Mouse (Mus musculus) liver, embryonic 14 days (tissue): Measurements from ENCODE around the gene Cda. TPM values are rescaled to one million over a fixed set of nuclear protein-coding genes. Genes with fewer than 3 reads are reported as not detected.

ENCODE experiments used
- polyA plus RNA-seq: library from polyadenylated mRNA; depleted of rRNA; stranded (reverse); fragments of >200 nt; gene quantifications from 2 replicates; pipeline ENCODE4 v1.2.3, GENCODE M21; 2012; rRNA removed

The Cda gene
- 2.3 and 2.7 TPM in 2 replicates for polyA plus RNA-seq

DNA sequence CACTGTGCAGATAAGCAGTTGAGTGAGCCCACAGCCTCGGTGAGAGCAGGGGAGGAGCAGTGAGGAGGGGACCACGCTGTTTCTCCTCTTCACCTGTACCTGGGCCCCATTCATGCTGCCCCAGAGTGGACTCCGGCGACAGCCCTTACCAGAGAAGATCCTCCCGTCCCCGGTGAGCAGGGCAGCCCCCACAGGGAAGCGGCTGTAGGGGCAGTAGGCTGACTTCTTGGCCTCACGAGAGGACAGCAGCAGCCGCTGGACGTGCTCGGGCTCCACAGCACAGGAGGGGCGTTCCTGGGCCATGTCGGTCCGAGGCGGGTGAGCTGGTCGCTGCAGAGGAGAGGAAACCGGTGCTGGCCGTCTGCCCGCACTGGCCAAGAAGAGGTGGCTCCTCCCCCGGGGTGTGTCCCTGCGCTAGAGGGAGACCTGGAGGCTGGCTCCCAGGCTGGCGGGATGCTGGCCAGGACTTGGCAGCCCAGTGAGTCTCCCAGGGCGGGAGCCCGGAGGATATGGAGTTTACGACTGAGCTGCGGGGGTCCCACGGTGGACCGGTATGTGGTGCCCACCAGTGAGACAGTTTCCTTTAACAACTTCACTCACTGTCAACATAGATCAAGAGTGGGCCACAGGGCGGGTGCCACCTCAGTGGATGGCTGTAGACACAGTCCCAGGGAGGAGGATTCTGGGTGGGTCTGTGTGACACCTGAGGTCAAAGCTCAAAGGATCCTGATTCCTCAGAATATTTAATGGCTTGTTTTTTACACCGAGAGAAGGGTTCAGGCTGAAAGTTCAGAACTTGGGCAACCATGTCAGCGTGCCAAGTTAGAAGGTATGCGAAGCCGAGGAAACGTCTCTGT lies at the start of gene Cda:
Gene Cda, minus strand, starts transcription at position 352 of the 857 bp plus-strand sequence.

DNA sequence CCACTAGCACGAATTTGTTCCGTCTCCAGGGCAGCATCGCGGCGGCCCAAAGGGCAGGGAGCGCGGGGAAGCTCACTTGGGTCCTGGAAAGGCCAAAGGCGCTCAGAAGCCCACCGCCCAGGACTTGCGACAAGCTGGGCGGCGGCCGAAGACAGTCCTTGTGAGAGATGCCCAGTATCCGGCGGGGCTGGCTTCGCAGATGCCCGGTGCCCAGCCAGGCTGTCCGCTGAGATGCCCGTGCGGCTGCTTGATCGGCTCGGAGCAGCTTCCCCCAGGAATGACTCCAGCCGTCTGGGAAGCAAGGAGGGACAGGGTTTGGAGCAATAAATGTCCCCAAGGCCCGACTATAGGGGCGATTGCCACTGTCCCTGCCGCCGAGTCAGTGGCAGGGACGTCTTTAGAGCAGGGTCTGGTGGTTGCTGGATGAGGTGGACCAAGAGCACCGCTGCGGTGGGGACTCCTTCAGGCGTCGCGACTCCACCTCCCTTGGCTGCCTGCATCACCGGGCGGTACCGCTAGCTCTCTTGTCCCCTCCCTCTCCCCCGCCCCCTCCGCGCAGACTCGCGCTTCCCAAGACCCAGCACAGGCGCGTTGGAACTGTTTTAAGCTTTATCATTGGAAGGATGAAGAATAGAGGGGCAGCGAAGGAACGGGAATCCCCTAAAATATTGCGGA lies 28.3 kb upstream of the Cda start, which contains the start of gene Fam43b:
Gene Fam43b, minus strand, starts transcription at position 558 of the 675 bp plus-strand sequence.

DNA sequence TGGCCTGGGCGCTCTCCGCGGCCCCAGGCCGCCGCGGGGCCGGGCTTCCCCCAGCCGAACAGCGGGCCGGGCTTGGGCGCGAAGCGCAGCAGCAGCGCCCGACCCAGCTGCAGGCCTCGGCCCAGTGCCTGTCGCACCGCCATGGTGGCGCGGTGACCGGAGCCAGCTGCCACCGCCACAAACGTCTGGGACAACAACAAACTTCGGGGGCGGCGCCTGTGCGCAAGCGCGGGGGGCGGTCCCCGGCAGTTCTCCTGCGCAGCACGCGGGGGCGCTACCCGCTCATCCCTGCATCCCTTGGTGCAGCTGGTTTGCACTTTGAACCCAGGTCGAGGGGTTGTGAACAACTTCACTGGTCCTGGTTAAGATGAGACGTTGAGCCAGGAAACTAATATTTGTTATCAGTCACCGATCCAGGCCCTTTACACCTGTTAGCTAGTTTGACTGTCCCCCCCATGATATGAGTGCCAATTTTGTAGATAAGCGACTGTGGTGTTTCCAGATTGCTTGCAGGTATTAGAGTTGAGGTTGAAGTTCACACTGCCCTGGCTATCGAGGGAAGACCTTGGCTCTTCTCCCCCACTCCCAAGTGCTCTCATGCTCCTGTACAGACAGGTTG lies 41.6 kb downstream of the Cda start, which contains the start of gene Pink1:
Gene Pink1, minus strand, starts transcription at position 231 of the 619 bp plus-strand sequence.

DNA sequence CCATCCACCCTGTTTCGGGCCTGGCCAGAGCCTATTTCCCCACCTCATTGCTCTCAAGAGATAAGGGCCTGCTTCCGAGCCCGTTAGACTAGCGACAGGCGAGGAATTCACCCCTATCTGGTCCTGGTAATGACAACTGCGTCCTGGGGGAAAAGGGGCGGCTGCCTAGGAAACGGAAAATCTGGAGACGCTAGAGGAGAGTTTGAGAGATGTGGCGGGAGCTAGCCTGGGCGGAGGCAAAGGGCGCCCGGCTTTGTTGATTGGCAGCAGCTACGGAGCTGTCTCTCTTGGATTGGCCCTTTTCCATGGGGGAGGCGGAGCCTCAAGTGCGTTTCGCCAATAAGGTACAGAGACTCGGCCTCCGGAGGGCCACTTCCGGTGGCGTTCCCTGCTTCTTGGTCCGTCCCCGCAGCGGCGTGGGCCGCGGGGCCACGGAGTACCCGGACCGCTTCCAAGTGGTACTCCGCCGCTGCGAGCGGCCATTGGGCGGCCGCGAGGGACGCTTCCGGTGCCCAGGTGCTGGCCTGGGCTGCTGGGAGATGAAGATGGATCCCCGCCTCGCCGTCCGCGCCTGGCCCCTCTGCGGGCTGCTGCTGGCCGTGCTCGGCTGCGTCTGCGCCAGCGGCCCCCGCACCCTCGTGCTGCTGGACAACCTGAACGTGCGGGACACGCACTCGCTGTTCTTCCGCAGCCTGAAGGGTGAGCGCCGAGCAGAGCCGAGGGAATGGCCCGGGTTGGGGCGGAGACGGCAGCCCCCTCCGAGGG lies 63.3 kb downstream of the Cda start, which contains the start of gene Ddost:
Gene Ddost, plus strand, starts transcription at position 391 of the 765 bp plus-strand sequence.

Other genes starting within 250 kb of the Cda start
- gene Hp1bp3, start 151.7 kb downstream of the Cda start, polyA plus RNA-seq, result 33.3 and 39.1 TPM in 2 replicates
- gene Sh2d5, start 117.6 kb downstream of the Cda start, polyA plus RNA-seq, result 0.78 and 1.2 TPM in 2 replicates
- gene Kif17, start 117.6 kb downstream of the Cda start, polyA plus RNA-seq, result 0.18 and 0.22 TPM in 2 replicates
- 83.3 and 96.4 TPM in 2 replicates for gene Ddost, start 63.3 kb downstream of the Cda start, polyA plus RNA-seq
- gene Pink1, start 41.7 kb downstream of the Cda start, polyA plus RNA-seq, result 15.6 and 15.8 TPM in 2 replicates
- gene Fam43b, start 28.5 kb upstream of the Cda start, polyA plus RNA-seq, result not detected in 2 replicates
- 3.6 and 4.1 TPM in 2 replicates for gene Mul1, start 66.7 kb upstream of the Cda start, polyA plus RNA-seq
- gene Camk2n1, start 86.3 kb upstream of the Cda start, polyA plus RNA-seq, result 2.2 and 2.4 TPM in 2 replicates